Mouse (Mus musculus) layer of hippocampus, adult 18-20 months (tissue): ENCODE measurements around the gene Strn4. TPM values are rescaled to one million over a fixed set of nuclear protein-coding genes. Genes with fewer than 3 reads are reported as not detected.

Experiments used
- DNase-seq, 2 experiments: peaks; one replicate each; pipeline ENCODE4 v3.0.0; 2022; ENCODE audit warnings: low spot score in 2 of 2
- long read RNA-seq: library from polyadenylated mRNA; stranded (forward); transcript quantifications from one replicate; pipeline ENCODE4 v2.0.0, GENCODE M21; 2021
- total RNA-seq, 2 experiments: library from RNA; stranded (reverse); gene quantifications; 2 replicates each; pipeline ENCODE4 v1.2.3; 2021

Gene Strn4
- 100 to 1,000 TPM; 260 to 290 TPM for total RNA-seq
- long read RNA-seq, transcript Strn4-202 (18 exons, 3,082 nt) = minor isoform, 20 of 518 reads
- long read RNA-seq, transcript Strn4-201 (18 exons, 3,535 nt) = major isoform, 391 of 518 reads
- long read RNA-seq, partial matches to known transcripts = 47 of 518 reads
- long read RNA-seq, other reads (novel, unspliced or antisense) = 60 of 518 reads

GRCm38 (mm10) chr7:16815351-16815941 lies at the start of gene Strn4:
Strn4 (plus strand) TSS chr7:16815889.
- DNase-seq = peak in 1 of 2 experiments; percentile 52

- no peak for DNase-seq
These were observed 49.2 kb upstream of the Strn4 start for GRCm38 (mm10) chr7:16766443-16766842.

GRCm38 (mm10) chr7:16775888-16776287 lies 39.8 kb upstream of the Strn4 start:
- no peak for DNase-seq

- DNase-seq = no peak
These were observed 35.6 kb upstream of the Strn4 start for GRCm38 (mm10) chr7:16780076-16780475.

GRCm38 (mm10) chr7:16780825-16781554 lies 34.7 kb upstream of the Strn4 start, which contains the start of gene Slc1a5:
Slc1a5 (plus strand) TSS chr7:16781340.
- peak; percentile 44 to 71 for DNase-seq

GRCm38 (mm10) chr7:16781555-16781815 lies 34.2 kb upstream of the Strn4 start:
- DNase-seq = no peak

GRCm38 (mm10) chr7:16781816-16782554 lies 33.7 kb upstream of the Strn4 start:
- no peak for DNase-seq

GRCm38 (mm10) chr7:16782555-16783125 lies 33.0 kb upstream of the Strn4 start:
- no peak for DNase-seq

GRCm38 (mm10) chr7:16783224-16783688 lies 32.4 kb upstream of the Strn4 start:
- DNase-seq = no peak

- DNase-seq = no peak
These were observed 31.8 kb upstream of the Strn4 start for GRCm38 (mm10) chr7:16783758-16784415.

GRCm38 (mm10) chr7:16784498-16784976 lies 31.2 kb upstream of the Strn4 start:
- DNase-seq = no peak

- DNase-seq = no peak
These were observed 30.1 kb upstream of the Strn4 start for GRCm38 (mm10) chr7:16785541-16786083.

- DNase-seq = no peak
These were observed 23.4 kb upstream of the Strn4 start for GRCm38 (mm10) chr7:16792316-16792715.

- no peak for DNase-seq
These were observed 22.5 kb upstream of the Strn4 start for GRCm38 (mm10) chr7:16793010-16793725.

- DNase-seq = no peak
These were observed 20.8 kb upstream of the Strn4 start for GRCm38 (mm10) chr7:16794886-16795285.

- DNase-seq = no peak
These were observed 11.2 kb upstream of the Strn4 start for GRCm38 (mm10) chr7:16804409-16805028.

GRCm38 (mm10) chr7:16807936-16808335 lies 7.8 kb upstream of the Strn4 start:
- DNase-seq = no peak

GRCm38 (mm10) chr7:16808647-16809046 lies 7.0 kb upstream of the Strn4 start:
- no peak for DNase-seq

GRCm38 (mm10) chr7:16809739-16810138 lies 6.0 kb upstream of the Strn4 start:
- peak in 1 of 2 experiments; percentile 90 for DNase-seq
